Mouse (Mus musculus): ENCODE results near the gene Akap14. TPM values are rescaled to one million over a fixed set of nuclear protein-coding genes. Genes with fewer than 3 reads are reported as not detected.
A peak's percentile ranks its signal among the peaks of the same experiment; 100 is the strongest.
"Not testable (repeated sequence)": the region's sequence is repeated elsewhere in the genome, so short reads cannot be mapped to it uniquely, and the experiment has no call there.

Gene Akap14
- polyA plus RNA-seq (2012; rRNA removed), result 0.05 and 0.27 TPM in 2 replicates

- DNase-seq (ENCODE audit: low read depth), result no peak
Measured at GRCm38 (mm10) chrX:37168742-37169141, at the start of gene Akap14. Gene Akap14, minus strand, starts transcription at chrX:37168842.

- no peak for DNase-seq (ENCODE audit: low read depth)
Measured at GRCm38 (mm10) chrX:37210941-37211340, 42.3 kb upstream of the Akap14 start, which contains the start of gene Gm9. Gene Gm9, minus strand, starts transcription at chrX:37211041.

- no peak for DNase-seq (ENCODE audit: low read depth)
Measured at GRCm38 (mm10) chrX:37198676-37199075, 30.0 kb upstream of the Akap14 start.

GRCm38 (mm10) chrX:37191744-37192379 lies 23.2 kb upstream of the Akap14 start:
- no peak for DNase-seq (ENCODE audit: low read depth)

- no peak for DNase-seq (ENCODE audit: low read depth)
Measured at GRCm38 (mm10) chrX:37191105-37191743, 22.6 kb upstream of the Akap14 start, which contains the start of the genes Ndufa1 and Rnf113a1. Gene Ndufa1, minus strand, starts transcription at chrX:37191163. Gene Rnf113a1, plus strand, starts transcription at chrX:37191245.

- DNase-seq (ENCODE audit: low read depth), result no peak
Measured at GRCm38 (mm10) chrX:37190755-37191104, 22.1 kb upstream of the Akap14 start.

GRCm38 (mm10) chrX:37184401-37184800 lies 15.8 kb upstream of the Akap14 start:
- DNase-seq (ENCODE audit: low read depth), result not testable (repeated sequence)

GRCm38 (mm10) chrX:37167085-37167484 lies 1.6 kb downstream of the Akap14 start:
- no peak for DNase-seq (ENCODE audit: low read depth)

- no peak for DNase-seq (ENCODE audit: low read depth)
Measured at GRCm38 (mm10) chrX:37163115-37163514, 5.5 kb downstream of the Akap14 start.

GRCm38 (mm10) chrX:37161169-37161568 lies 7.5 kb downstream of the Akap14 start:
- DNase-seq (ENCODE audit: low read depth), result no peak

- no peak for DNase-seq (ENCODE audit: low read depth)
Measured at GRCm38 (mm10) chrX:37157839-37158238, 10.8 kb downstream of the Akap14 start.

- no peak for DNase-seq (ENCODE audit: low read depth)
Measured at GRCm38 (mm10) chrX:37144954-37145353, 23.7 kb downstream of the Akap14 start.

GRCm38 (mm10) chrX:37144498-37144897 lies 24.1 kb downstream of the Akap14 start:
- not testable (repeated sequence) for DNase-seq (ENCODE audit: low read depth)

- DNase-seq (ENCODE audit: low read depth), result no peak
Measured at GRCm38 (mm10) chrX:37141732-37142131, 26.9 kb downstream of the Akap14 start.

GRCm38 (mm10) chrX:37126671-37127358 lies 41.8 kb downstream of the Akap14 start, which contains the start of gene Nkap:
Gene Nkap, plus strand, starts transcription at chrX:37126795.
- no peak for DNase-seq (ENCODE audit: low read depth)

GRCm38 (mm10) chrX:37125511-37125910 lies 43.1 kb downstream of the Akap14 start:
- DNase-seq (ENCODE audit: low read depth), result no peak

- no peak for DNase-seq (ENCODE audit: low read depth)
Measured at GRCm38 (mm10) chrX:37120212-37120611, 48.4 kb downstream of the Akap14 start.

- no peak for DNase-seq (ENCODE audit: low read depth)
Measured at GRCm38 (mm10) chrX:37119585-37119984, 49.1 kb downstream of the Akap14 start.

- no peak for DNase-seq (ENCODE audit: low read depth)
Measured at GRCm38 (mm10) chrX:37117085-37117484, 51.6 kb downstream of the Akap14 start.

- no peak for DNase-seq (ENCODE audit: low read depth)
Measured at GRCm38 (mm10) chrX:37110881-37111193, 57.8 kb downstream of the Akap14 start.

- peak; percentile 63 for DNase-seq (ENCODE audit: low read depth)
Measured at GRCm38 (mm10) chrX:37110193-37110880, 58.3 kb downstream of the Akap14 start, which contains the start of gene Upf3b. Gene Upf3b, minus strand, starts transcription at chrX:37110322.

- no peak for DNase-seq (ENCODE audit: low read depth)
Measured at GRCm38 (mm10) chrX:37109526-37110192, 59.0 kb downstream of the Akap14 start.

Measured in gonadal fat pad, adult 2 months (tissue).